Mouse (Mus musculus) gastrocnemius, postnatal 14 days (tissue): ENCODE data around the gene Mapk3. TPM values are rescaled to one million over a fixed set of nuclear protein-coding genes. Genes with fewer than 3 reads are reported as not detected.
A peak's percentile ranks its signal among the peaks of the same experiment; 100 is the strongest.

Experiments used
- DNase-seq: peaks from one replicate; pipeline ENCODE4 v3.0.0; 2021; ENCODE audit warnings: mixed read lengths
- intact Hi-C: fragments of 180-260 bp; cut with DNase I; formaldehyde crosslinking; loops from one replicate; pipeline ENCODE4 v1.15.1; 2025; ENCODE audit warnings: low total_unique reads
- total RNA-seq, 2 experiments: library from RNA; stranded (reverse); gene quantifications; 2 replicates each; pipeline ENCODE4 v1.2.3; 2021

Gene Mapk3
- total RNA-seq, 2 experiments from 2014 or later = 35.0 to 40.0 TPM

DNA sequence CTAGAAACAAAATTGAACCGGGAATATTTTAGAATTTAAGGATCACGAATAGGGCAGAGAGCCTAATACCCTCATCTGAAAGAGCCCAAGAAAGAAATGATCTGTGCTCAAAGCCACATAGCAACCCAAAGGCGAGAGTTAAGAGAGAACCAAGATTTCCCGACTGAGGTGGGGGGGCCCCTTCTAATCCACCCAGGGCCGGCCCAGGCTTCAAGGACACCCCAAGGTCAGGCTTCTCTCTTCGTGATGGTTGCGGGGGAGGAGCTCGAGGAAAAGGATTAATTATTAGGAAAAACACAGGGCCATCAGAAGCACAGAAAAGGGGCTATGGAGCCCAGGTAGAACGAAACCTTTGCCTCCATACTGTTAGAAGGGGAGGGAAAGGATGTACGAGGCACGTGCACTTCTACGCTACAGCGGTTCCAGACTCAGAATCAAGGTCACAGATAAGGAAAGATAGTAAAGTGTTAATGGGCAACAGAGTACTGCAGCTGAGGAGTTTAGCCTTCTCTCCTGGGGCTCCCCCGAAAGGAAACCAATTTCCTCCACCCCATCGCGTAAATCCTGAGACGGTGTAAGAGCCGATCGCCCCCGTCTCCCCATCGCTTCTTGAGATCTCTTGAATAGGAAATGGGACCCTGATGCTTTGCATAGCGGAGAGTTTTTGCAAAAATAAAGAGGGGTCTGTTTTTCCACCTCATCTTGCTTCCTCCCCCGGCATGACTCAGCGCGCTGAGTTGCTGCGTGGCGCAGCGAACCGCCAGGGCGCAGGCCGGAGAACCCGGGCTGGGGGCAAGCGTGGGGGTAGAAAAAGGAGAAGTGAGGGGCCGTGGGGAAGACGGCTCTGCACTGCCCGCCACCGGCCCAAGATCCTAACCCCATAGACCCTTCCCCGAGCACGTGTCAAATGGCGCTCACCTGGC, 39.0 kb downstream of the Mapk3 start:
- intact Hi-C loops = no loop called here
- DNase-seq = no peak

DNA sequence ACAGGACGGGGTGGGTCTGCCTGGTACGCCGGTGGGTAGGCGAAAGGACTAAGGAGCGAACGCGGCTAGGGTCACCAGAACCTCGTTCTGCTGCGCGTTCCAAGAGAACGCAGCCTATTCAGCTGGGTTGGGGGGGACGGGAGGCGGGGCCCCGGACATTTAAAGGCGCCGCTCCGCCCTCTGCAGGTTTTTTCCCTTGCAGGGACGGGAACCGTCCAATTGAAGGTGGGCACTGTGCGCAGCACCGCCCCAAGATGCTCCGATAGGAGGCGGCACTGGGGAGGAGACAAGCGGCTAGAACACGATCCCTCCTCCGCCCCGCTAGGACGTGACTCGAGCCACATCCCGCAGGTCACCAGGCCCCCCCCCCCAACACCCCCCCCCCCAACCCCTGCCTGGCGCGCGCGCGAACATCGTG, 39.7 kb downstream of the Mapk3 start:
- DNase-seq = peak; percentile 97
- intact Hi-C loops = no loop called here

DNA sequence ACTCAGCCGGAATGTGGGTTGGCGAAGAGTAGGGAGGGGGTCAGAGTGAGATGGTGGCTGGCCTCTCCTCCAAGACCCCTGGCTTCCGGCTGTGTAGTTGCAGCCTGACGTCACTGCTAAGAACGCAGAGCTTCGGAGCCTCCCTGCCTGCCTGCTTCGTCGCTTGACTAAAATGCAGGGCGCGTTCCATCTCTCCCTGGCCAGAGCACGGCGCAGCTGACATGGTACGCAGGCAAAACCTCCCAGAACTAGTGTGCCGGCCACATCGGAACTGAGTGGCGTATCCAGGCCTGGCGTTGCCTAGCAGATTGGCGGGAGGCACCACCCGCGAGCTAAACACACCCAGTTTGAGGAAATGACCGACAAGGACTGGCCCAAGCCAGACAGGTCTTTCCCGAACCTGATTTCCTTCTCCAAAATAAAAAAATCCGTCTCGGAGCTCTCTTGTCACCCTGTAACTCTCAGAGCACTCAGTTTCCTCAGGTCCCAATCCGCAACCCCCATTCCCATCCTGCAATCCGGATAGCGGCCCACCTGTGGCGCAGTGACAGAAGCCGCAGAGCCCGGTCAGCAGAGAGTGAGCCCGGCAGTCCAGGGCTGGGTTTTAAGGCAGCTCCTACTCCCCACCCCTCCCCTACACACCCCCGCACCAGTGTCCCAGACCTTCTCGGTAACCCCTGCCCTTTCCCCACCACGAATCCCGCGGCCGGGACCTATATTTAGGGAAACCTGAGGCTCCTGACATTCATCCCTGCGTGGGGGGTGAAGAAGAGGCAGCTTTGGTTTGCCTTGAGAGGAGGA, 40.3 kb downstream of the Mapk3 start:
- DNase-seq = peak; percentile 82
- intact Hi-C loops = no loop called here

DNA sequence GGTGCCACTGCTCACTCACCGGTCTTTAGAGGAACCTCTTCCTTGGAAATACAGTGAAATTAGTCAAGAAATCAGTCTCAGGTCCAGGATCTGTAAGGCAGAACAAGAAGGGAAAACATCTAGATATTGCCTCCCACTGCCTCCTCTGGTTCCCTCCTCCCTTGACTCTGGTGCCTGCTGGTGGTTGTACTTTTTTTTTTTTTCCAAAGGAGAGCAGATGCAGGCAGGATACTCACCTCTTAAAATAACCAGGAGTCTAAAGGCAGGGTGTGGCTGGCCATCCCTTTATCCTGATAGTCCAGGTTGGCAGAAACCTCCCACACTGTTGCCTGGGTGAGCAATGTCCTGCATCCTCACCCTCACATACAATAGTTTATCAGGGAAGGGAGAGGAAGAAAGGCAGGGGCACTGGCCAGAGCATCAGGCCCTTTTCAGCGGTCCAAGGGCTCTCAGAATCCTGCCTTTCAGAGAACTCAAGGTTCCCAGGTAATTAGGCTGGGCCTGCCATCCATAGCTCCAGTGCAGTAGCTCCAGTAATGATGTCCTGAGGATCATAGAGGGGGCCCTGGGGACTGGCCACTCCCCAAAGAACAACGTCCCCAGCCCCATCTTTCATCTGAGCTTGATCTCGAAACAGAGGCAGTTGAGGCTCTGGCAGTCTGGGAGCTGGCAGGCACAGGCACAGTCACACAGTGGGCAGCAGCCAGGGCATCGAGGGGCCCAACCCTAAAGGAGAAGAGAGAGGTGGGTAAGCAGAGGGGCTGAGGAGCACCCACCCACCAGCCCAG, 41.1 kb downstream of the Mapk3 start:
- intact Hi-C loops = no loop called here
- DNase-seq = no peak

DNA sequence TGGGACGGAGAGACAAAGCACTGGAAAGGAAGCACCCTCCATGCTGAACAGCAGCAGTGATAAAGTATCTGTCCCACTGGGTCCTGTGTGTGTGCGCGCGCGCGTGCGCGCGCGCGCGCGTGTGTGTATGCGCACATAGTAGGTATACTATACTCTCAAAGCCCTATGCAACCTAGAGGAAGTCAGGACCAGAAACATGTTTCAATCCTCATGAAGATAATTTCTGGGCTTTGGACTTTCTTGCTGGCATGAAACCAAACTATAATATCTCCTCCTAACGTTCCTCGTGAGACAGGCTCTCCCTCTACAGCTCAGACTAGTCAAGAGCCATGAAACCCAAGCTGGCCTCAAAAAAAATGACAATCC, 41.6 kb downstream of the Mapk3 start:
- intact Hi-C loops = no loop called here
- DNase-seq = no peak

DNA sequence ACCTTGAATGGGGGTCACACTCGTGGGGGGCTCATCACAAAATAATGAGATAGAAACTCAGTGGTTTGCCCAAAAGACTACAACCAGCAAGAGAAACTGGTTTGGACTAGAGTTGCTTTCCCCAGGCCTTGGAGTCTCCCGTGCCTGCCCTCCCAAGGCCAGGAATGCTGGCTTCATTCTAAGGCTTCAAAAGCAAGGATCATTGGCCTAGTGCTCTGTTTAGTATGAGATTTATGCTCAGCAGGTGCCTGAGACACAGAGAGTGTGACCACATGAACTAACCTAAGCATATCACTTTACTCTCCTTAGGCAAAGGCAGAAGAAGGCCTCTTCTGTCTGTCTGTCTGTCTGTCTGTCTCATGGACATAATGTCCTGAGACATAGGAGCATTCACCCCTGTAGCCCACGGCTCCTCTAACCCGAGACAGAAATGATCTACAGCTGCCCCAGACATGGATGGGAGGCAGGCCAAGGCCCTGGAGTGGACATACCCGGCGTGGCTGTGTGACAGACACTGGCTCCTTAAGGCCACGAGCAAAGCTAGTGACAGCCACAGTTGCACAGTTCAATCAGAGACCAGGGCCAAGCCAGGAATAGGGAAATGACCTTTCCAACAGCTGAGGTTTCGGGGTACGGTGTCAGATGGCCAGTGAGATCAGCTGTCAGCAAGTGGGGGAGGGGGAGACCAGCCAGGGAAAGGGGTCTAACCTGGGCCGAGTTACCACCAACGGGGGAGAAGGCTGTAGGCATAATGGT, 42.9 kb downstream of the Mapk3 start:
- peak; percentile 68 for DNase-seq
- intact Hi-C loops = no loop called here

DNA sequence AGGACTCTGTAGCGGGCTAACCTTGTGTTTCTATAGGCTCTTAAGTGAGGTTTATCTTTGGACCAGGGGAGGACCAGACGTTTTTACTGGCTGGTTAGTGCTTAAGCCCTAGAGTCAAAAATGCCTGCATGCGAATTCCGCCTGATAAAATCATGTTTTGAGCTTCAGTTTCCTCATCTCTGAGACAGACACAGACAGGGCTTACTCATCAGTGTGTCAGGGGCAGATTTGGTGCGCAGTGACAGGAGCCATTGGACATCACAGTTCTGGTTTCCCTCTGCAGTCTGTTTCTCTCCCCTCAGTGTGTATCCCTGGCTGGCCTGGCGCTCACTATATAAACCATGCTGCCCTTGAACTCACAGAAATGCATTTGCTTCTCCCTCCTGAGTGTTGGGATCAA, 43.8 kb downstream of the Mapk3 start:
- intact Hi-C loops = no loop called here
- no peak for DNase-seq

DNA sequence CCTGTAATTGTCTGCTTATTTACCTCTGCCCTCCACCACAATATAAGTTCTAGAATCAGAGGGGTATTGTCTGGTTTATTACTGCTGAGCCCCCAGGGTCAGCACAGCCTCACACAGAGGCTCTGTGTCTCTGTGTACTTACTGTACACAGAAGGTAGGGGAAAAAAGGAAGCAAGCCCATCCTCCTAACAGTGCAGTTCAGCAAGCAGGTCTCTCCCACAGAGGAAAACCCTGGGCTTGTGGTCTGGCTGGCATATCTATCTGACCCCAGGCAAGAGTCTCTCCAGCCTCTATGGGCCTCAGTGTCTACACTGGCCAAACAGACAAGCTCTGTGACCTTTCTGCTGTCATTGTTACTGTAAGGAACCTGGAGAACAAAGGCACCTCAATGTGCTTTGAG, 44.4 kb downstream of the Mapk3 start:
- intact Hi-C loops = no loop called here
- DNase-seq = no peak

DNA sequence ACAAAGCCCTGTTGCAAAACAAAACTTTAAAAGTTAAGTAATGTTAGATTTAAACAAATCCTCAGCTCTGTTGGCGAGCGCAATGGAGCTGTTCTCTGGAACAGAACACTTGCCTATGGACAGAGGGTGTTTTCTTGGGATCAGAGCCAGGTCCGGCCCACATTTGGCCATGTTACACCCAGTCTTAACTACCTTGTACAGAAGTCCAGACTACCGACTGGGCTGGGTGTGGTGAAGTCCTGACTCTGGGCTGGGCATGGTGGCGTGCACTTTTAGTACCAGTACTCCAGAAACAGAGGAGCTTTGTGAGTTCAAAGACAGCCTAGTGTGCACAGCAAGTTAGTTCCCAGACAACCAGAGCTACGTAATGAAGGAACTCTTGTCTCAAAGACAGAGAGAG, 47.6 kb downstream of the Mapk3 start:
- DNase-seq = no peak
- intact Hi-C loops = no loop called here

DNA sequence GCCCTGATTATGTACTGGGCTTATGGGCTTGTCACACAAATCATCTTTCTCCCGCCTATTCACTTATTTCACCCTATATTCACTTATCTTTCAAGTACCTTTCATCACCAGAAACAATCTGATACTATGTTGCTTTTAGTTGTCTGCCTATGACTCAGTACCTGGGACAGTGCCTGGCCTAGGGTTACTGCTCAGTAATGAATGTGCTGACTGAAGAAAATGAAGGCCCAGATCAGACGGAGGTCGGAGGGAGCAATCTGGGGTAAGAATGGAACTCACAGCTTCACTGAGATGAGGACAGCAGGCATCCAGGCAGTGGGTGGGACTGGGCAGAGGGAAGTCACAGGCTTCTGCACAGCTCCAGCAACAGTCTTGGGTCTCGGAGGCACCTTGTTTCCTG, 48.0 kb downstream of the Mapk3 start:
- intact Hi-C loops = no loop called here
- DNase-seq = no peak

DNA sequence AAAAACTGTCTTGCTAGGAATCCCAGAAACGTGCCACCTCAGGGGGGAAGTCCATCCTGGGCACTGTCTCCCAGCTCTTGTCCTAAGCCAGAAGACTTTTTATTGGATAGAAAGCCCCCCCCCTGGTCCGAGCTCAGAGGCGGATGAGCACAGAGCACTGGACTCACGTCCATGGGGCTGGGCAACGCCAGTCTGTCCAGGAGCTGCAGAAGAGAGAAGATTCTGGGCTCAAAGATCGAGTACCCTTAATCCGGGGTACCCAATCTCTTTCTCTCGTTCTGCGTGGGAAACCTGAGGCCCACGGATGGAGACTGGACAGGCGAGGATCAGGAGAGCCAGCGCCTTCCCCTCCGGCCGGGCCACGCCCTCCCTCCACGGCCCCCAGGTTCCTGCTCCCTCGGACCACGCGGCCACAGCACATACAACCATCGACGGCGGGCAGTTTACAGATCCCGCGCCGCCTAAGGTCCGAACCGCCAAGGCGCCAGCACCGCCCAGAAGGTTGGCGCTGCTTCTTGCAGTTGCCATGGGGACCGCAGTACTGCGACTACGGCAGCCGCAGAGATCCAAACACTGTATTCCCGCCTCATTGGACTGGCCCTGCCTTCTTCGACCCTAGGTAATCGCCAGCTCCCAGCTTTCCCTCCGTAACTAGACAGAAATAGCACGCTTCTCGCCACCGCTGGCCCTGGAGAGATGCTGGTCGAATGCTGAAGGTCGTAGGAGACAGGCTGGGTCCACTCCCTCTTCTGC, 49.5 kb downstream of the Mapk3 start:
- intact Hi-C loops = no loop called here
- DNase-seq = peak; percentile 90

DNA sequence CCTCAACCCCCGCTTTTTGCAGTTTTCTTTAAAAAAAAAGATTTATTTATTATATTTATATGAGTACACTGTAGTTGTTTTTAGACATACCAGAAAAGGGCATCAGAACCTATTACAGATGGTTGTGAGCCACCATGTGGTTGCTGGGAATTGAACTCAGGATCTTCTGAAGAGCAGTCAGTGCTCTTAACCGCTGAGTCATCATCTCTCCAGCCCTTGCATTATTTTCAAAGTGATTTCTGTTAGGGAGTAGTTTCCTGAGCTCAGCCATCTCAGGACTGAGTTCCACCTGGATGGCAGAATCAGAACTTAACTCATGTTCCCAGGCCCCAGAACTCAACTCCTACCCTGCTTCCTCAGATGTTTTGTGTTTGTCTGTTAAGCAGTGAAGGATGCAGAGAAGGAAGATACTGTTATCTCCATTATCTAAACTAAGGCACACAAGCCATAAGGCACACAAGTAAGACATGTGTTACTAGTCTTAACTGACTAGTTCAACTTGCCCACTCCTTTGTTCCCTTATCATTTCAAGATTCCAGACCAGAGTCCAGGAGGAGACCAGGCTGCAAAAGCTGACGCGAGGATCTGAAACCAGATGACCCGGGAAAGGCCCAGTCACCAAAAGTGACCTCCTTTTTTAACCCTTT, 50.4 kb downstream of the Mapk3 start:
- intact Hi-C loops = no loop called here
- no peak for DNase-seq

Other genes starting within 250 kb of the Mapk3 start
- 100 to 1,000 TPM; 135 to 136 TPM for gene Eif3c, start 193.2 kb upstream of the Mapk3 start, total RNA-seq
- gene Apobr, start 174.7 kb upstream of the Mapk3 start, total RNA-seq = under 1 TPM; 0.55 to 0.88 TPM
- 1 to 10 TPM; 6.5 to 7.6 TPM for gene Cln3, start 173.8 kb upstream of the Mapk3 start, total RNA-seq
- gene Il27, start 164.7 kb upstream of the Mapk3 start, total RNA-seq = not detected
- gene Nupr1, start 128.7 kb upstream of the Mapk3 start, total RNA-seq = 10 to 100 TPM; 15.4 to 18.3 TPM
- gene Sgf29, start 110.3 kb upstream of the Mapk3 start, total RNA-seq = 10 to 100 TPM; 23.2 to 24.6 TPM
- 10 to 100 TPM; 20.3 to 45.9 TPM for gene Sult1a1, start 83.2 kb upstream of the Mapk3 start, total RNA-seq
- 10 to 100 TPM; 40.7 to 41.6 TPM for gene Bola2, start 64.2 kb upstream of the Mapk3 start, total RNA-seq
- 1 to 10 TPM; 3.7 to 4.6 TPM for gene Slx1b, start 63.8 kb upstream of the Mapk3 start, total RNA-seq
- 1 to 10 TPM; 2.7 to 3.6 TPM for gene Coro1a, start 51.8 kb upstream of the Mapk3 start, total RNA-seq
- gene Gdpd3, start 6.7 kb downstream of the Mapk3 start, total RNA-seq = 1 to 10 TPM in 1 of 2 experiments, under 1 TPM in 1; 0.92 to 1.8 TPM
- 10 to 100 TPM; 52.4 to 64.9 TPM for gene Ypel3, start 17.4 kb downstream of the Mapk3 start, total RNA-seq
- gene Tbx6, start 21.9 kb downstream of the Mapk3 start, total RNA-seq = under 1 TPM; 0.31 to 0.55 TPM
- 10 to 100 TPM; 28.0 to 33.6 TPM for gene Ppp4c, start 32.9 kb downstream of the Mapk3 start, total RNA-seq
- 10 to 100 TPM; 12.5 to 14.2 TPM for gene Fam57b, start 38.1 kb downstream of the Mapk3 start, total RNA-seq
- not detected for gene 4930451I11Rik, start 72.0 kb downstream of the Mapk3 start, total RNA-seq
- not detected for gene Doc2a, start 87.8 kb downstream of the Mapk3 start, total RNA-seq
- 1 to 10 TPM; 6.1 to 8.5 TPM for gene Hirip3, start 102.4 kb downstream of the Mapk3 start, total RNA-seq
- gene Ino80e, start 102.8 kb downstream of the Mapk3 start, total RNA-seq = 10 to 100 TPM; 13.7 to 14.1 TPM
- gene Taok2, start 125.1 kb downstream of the Mapk3 start, total RNA-seq = 10 to 100 TPM; 33.1 to 33.5 TPM
- gene Tmem219, start 163.3 kb downstream of the Mapk3 start, total RNA-seq = 10 to 100 TPM; 11.9 to 13.1 TPM
- gene Kctd13, start 169.3 kb downstream of the Mapk3 start, total RNA-seq = 1 to 10 TPM; 2.5 to 3.2 TPM
- gene Asphd1, start 190.0 kb downstream of the Mapk3 start, total RNA-seq = not detected
- gene Sez6l2, start 191.0 kb downstream of the Mapk3 start, total RNA-seq = 1 to 10 TPM; 7.3 to 7.5 TPM
- gene Cdipt, start 216.3 kb downstream of the Mapk3 start, total RNA-seq = 10 to 100 TPM; 34.9 to 38.5 TPM
- under 1 TPM; 0.59 to 0.78 TPM for gene Cdiptos, start 216.5 kb downstream of the Mapk3 start, total RNA-seq